Mouse (Mus musculus): ENCODE measurements around the gene Vamp2.

DNA sequence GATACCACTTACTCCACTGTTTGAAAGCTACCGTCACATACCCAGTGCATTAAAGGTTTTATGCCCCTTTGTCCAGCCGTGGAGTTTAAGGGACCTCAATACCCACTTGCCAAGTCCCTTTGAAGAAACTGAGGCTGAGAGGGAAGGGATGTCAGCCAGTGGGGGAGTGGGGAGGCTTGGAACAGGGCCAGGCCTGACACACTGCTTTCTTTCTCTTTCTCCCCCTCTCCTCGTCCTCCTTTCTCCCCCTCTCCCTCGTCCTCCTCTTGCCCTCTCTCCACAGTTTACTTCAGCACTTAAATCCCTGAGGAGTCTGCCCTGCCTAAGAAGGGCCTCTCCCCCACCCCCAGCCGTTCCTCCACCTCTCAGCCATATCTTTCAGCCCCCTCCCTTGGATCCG is 2.1 kb downstream of the Vamp2 start:
- TF ChIP-seq CTCF (IDR thresholded peaks at IDR 0.05; ENCODE audit: control insufficient read depth, insufficient read depth, low read length) (no peak), POLR2A (IDR thresholded peaks at IDR 0.05; ENCODE audit: borderline replicate concordance, control insufficient read depth, low read depth, low read length) (no peak)

Measured in bone marrow, adult 2 months (tissue).